Mouse (Mus musculus) embryonic facial prominence, embryonic 14.5 days (tissue): ENCODE measurements at regions not wholly inside any gene's neighbourhood (a gene's known extent, or its start where the extent isn't known, plus 50 kb on each side); places are given as distances from the start of the nearest gene placed in this dataset.

Experiments used
- ATAC-seq: fragments of 200-750 bp; cut with Nextera tagmentation; 2 replicates; pipeline ENCODE4 v1.8.0; 2017; ENCODE audit warnings: low read depth, moderate number of reproducible peaks, moderate TSS enrichment
- DNase-seq: peaks from one replicate; pipeline ENCODE4 v3.0.0-alpha.2; 2015; ENCODE audit warnings: low spot score
- H3K27ac ChIP-seq: fragments of 300-500 bp; sonication (generic); replicated peaks from 2 replicates; pipeline ENCODE4 v1.5.1; 2014; ENCODE audit warnings: low read depth, mild to moderate bottlenecking, low read length, moderate library complexity
- H3K27me3 ChIP-seq: fragments of 300-500 bp; sonication (generic); replicated peaks from 2 replicates; pipeline ENCODE4 v1.6.1; 2014; ENCODE audit warnings: low read length; ENCODE audit not compliant: control insufficient read depth, insufficient read depth
- H3K36me3 ChIP-seq: fragments of 300-500 bp; sonication (generic); 2 replicates; pipeline ENCODE4 v1.6.1; 2014; ENCODE audit warnings: low read length, mixed read lengths; ENCODE audit not compliant: control insufficient read depth, insufficient read depth
- H3K4me1 ChIP-seq: fragments of 300-500 bp; sonication (generic); 2 replicates; pipeline ENCODE4 v1.6.1; 2014; ENCODE audit warnings: antibody characterized with exemption, low read length; ENCODE audit not compliant: control insufficient read depth, insufficient read depth
- H3K4me2 ChIP-seq: fragments of 300-500 bp; sonication (generic); 2 replicates; pipeline ENCODE4 v1.6.1; 2014; ENCODE audit warnings: low read depth, mild to moderate bottlenecking, low read length, moderate library complexity, mixed read lengths
- H3K4me3 ChIP-seq: fragments of 300-500 bp; sonication (generic); 2 replicates; pipeline ENCODE4 v1.5.1; 2014; ENCODE audit warnings: low read depth, mild to moderate bottlenecking, low read length
- H3K9ac ChIP-seq: fragments of 300-500 bp; sonication (generic); 2 replicates; pipeline ENCODE4 v1.6.1; 2014; ENCODE audit warnings: low read depth, mild to moderate bottlenecking, low read length, moderate library complexity, mixed read lengths
- H3K9me3 ChIP-seq: fragments of 300-500 bp; sonication (generic); 2 replicates; pipeline ENCODE4 v1.6.1; 2016; ENCODE audit warnings: low read length; ENCODE audit not compliant: control insufficient read depth
- WGBS: fragments of 180-500 bp; shearing (Covaris S2); extraction: QIAGEN DNeasy Blood & Tissue Kit; methylation state at CpG from one replicate; pipeline ENCODE4 v1.1.7; 2014; 5-methylcytosine and 5-hydroxymethylcytosine counted together

GRCm38 (mm10) chr14:24731872-24732525, 245.1 kb downstream of the Rps24 start:
- no peak overlapping the region for H3K4me3 ChIP-seq
- no peaks in the 10 kb centered on the region for H3K4me1 ChIP-seq
- no peak overlapping the region for H3K9ac ChIP-seq
- WGBS: 64% methylated on average over 5 of the region's 5 CpGs
- no peak for ATAC-seq
- no peaks in the 10 kb centered on the region for H3K27me3 ChIP-seq
- H3K36me3 ChIP-seq: no peaks in the 10 kb centered on the region
- no peaks in the 10 kb centered on the region for H3K9me3 ChIP-seq
- no peak overlapping the region for H3K4me2 ChIP-seq
- DNase-seq: no peak
- no peak overlapping the region for H3K27ac ChIP-seq

DNA sequence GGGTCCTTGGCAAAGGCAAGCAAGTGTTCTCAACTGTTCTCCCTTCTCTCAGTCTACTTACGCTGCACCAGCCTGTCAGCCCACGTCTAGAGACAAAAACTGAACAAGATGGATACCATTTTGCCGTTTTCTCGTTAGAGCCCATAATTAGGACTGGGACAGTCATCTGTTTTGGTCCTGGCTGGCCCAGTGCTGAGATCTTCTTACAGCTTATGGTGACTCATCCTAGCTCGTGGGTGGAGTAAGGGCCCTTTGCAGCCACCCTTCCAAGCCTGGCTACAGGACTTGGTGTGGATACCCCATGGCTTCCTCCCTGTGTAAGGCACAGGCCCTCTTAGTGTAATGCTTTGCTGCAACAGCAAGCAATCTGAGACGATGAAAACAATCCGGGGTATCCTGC, 246.4 kb downstream of the Rps24 start:
- Histone ChIP-seq H3K9ac (no peak overlapping the region), H3K9me3 (no peaks in the 10 kb centered on the region), H3K4me1 (no peaks in the 10 kb centered on the region), H3K4me3 (no peak overlapping the region), H3K4me2 (no peak overlapping the region), H3K27me3 (no peaks in the 10 kb centered on the region), H3K36me3 (no peaks in the 10 kb centered on the region), H3K27ac (no peak overlapping the region)
- ATAC-seq (no peak), DNase-seq (no peak)
- WGBS: 75% methylated on average over 7 of the region's 7 CpGs

- DNase-seq: peak; percentile 52
These were observed 251.9 kb downstream of the Rps24 start for GRCm38 (mm10) chr14:24738869-24739268.

GRCm38 (mm10) chr14:24744451-24744850, 257.5 kb downstream of the Rps24 start:
- 76% methylated on average over 2 of the region's 2 CpGs for WGBS
- ATAC-seq (no peak), DNase-seq (no peak)
- no peak overlapping the region for H3K4me2 ChIP-seq
- peaks cover 8% of the 10 kb centered on the region; the same call in 1 of the 2 replicates for H3K4me1 ChIP-seq
- no peak overlapping the region for H3K4me3 ChIP-seq
- no peak overlapping the region for H3K9ac ChIP-seq
- H3K9me3 ChIP-seq: no peaks in the 10 kb centered on the region
- H3K27me3 ChIP-seq: no peaks in the 10 kb centered on the region
- H3K27ac ChIP-seq: no peak overlapping the region
- no peaks in the 10 kb centered on the region for H3K36me3 ChIP-seq

More at GRCm38 (mm10) chr14:24738869-24739268, 251.9 kb downstream of the Rps24 start:
- H3K27ac ChIP-seq: no peak overlapping the region
- H3K4me3 ChIP-seq: no peak overlapping the region
- H3K4me2 ChIP-seq: no peak overlapping the region
- ATAC-seq: no peak; the same call in 1 of the 2 replicates
- no peaks in the 10 kb centered on the region for H3K36me3 ChIP-seq
- H3K9ac ChIP-seq: no peak overlapping the region
- H3K4me1 ChIP-seq: no peaks in the 10 kb centered on the region
- no peaks in the 10 kb centered on the region for H3K9me3 ChIP-seq
- H3K27me3 ChIP-seq: no peaks in the 10 kb centered on the region

DNA sequence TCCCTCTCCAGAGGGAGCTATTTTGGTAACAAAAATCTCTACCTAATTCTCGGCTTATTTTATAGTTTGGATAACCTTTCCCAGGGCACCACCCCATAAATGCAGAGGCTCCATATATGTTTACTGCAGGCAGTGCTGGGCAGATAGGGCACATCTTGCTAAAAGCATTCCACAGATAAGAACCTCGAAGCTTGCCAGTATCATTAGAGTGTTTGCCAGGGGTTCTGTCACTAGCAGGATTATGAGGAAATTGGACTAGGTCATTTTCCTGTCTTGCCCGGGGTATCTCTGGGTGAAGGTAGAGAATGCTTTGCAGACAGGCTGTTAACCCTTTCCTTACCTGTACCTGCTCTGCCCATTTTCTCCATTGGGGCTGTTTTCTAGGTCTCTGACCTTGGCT, 258.8 kb downstream of the Rps24 start:
- Histone ChIP-seq H3K4me2 (no peak overlapping the region), H3K4me1 (peaks cover 8% of the 10 kb centered on the region; the same call in 1 of the 2 replicates), H3K27ac (no peak overlapping the region), H3K4me3 (no peak overlapping the region), H3K27me3 (no peaks in the 10 kb centered on the region), H3K36me3 (no peaks in the 10 kb centered on the region), H3K9ac (no peak overlapping the region), H3K9me3 (no peaks in the 10 kb centered on the region)
- ATAC-seq (no peak), DNase-seq (no peak)
- 37% methylated on average over 3 of the region's 3 CpGs for WGBS

GRCm38 (mm10) chr14:24747471-24747795, 260.5 kb downstream of the Rps24 start:
- H3K27me3 ChIP-seq: no peaks in the 10 kb centered on the region
- no peaks in the 10 kb centered on the region for H3K36me3 ChIP-seq
- no peak overlapping the region for H3K4me2 ChIP-seq
- H3K4me3 ChIP-seq: no peak overlapping the region
- H3K9me3 ChIP-seq: no peaks in the 10 kb centered on the region
- H3K4me1 ChIP-seq: peaks cover 8% of the 10 kb centered on the region; the same call in 1 of the 2 replicates
- ATAC-seq: no peak; the same call in 1 of the 2 replicates
- no peak for DNase-seq
- H3K27ac ChIP-seq: no peak overlapping the region
- WGBS: 22% methylated on average over 4 of the region's 4 CpGs
- H3K9ac ChIP-seq: no peak overlapping the region

DNA sequence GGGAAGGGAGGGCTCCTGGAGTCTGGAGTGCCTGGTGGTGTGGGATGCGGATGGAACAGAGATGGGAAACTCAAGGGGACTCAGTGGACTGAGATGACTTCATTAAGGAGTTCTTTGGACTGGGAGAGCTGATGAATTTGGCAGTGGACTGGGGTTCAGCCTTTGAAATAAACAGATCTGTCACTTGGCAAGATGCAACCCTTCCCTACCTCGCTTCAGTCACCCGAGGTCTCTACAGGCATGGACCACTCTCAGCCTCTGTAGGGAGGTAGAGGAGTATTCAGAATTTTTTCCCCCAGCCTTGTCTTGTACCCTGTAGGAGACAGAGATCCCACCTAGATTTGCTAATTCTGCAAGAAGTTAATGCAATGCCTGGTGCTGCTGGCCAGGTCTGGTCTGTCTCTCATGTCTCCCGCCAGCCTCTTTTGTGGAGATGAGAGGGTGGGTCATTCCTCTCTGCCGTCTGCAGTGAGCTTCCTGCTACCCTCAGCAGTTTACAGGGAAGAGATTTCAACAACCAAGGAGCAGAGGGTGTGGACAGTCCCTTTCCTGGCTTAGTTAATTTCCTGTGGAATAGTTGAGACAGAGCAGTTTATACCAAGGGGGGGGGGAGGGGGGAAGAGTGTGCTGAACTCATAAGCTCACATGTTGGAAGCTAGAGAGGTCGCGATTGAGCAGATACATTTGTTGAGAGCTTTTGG, 261.0 kb downstream of the Rps24 start:
- 39% methylated on average over 7 of the region's 7 CpGs for WGBS
- peak; percentile 42 for DNase-seq
- H3K4me3 ChIP-seq: no peak overlapping the region

DNA sequence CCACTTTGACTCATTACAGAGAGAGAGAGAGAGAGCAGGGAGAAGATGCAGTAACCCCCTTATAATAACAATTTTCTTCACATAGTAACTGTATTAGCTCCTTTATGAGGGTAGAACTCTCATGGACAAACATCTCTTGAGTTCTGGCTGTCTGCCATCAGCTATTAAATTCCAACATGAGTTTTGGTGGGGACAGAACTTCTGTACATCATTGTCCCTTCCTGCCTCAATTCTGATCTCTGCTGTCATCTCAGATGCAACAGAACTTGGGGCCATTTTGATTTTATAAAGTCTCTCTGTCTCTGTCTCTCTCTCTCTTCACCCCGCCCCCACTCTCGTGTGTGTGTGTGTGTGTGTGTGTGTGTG, 261.6 kb downstream of the Rps24 start:
- H3K27ac ChIP-seq: no peak overlapping the region
- ATAC-seq: no peak
- H3K4me1 ChIP-seq: peaks cover 8% of the 10 kb centered on the region; the same call in 1 of the 2 replicates
- no peak overlapping the region for H3K9ac ChIP-seq
- no peak overlapping the region for H3K4me3 ChIP-seq
- H3K4me2 ChIP-seq: no peak overlapping the region
- H3K9me3 ChIP-seq: no peaks in the 10 kb centered on the region
- no peak for DNase-seq
- H3K36me3 ChIP-seq: no peaks in the 10 kb centered on the region
- WGBS: 89% methylated on average over 2 of the region's 2 CpGs
- H3K27me3 ChIP-seq: no peaks in the 10 kb centered on the region

More for the DNA sequence above, 261.0 kb downstream of the Rps24 start:
- Histone ChIP-seq H3K27me3 (no peaks in the 10 kb centered on the region), H3K4me2 (no peak overlapping the region), H3K4me1 (peaks cover 8% of the 10 kb centered on the region; the same call in 1 of the 2 replicates), H3K9me3 (no peaks in the 10 kb centered on the region), H3K36me3 (no peaks in the 10 kb centered on the region), H3K9ac (no peak overlapping the region), H3K27ac (no peak overlapping the region)
- peak; percentile 53; the same call in 1 of the 2 replicates for ATAC-seq

DNA sequence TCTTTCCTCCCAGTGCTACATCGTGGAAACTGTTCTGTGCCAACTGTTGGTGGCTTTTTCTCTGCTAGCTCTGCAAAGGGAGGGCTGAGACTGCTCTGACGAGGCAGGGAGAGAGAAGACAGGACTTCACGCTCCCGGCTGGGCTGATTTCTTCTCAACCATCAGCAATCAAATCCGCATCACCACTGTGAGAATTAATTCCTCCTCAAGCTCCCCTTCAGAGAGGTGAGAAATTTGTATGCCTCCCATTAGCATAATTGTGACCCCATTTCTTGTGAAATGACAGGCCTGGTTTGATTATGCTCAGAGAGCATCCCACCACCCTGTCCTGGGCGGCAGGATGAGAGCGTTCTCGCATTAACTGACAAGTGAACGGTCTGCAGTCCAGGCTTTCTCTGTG, 262.4 kb downstream of the Rps24 start:
- Histone ChIP-seq H3K9me3 (no peaks in the 10 kb centered on the region), H3K4me1 (peaks cover 8% of the 10 kb centered on the region; the same call in 1 of the 2 replicates), H3K27ac (no peak overlapping the region), H3K27me3 (no peaks in the 10 kb centered on the region), H3K4me3 (no peak overlapping the region), H3K9ac (no peak overlapping the region), H3K4me2 (no peak overlapping the region), H3K36me3 (no peaks in the 10 kb centered on the region)
- 81% methylated on average over 9 of the region's 9 CpGs for WGBS
- DNase-seq (no peak), ATAC-seq (no peak)
